Mouse (Mus musculus) testis, adult 2 months (tissue): ENCODE measurements around the gene Ak2.

ENCODE experiments used
- CTCF ChIP-seq: fragments of 200-500 bp; IDR thresholded peaks from 2 replicates; pipeline ENCODE4 v1.5.1; 2012; ENCODE audit warnings: low read depth, mild to moderate bottlenecking, inconsistent platforms, low read length, moderate library complexity; ENCODE audit not compliant: control insufficient read depth, insufficient read depth, insufficient replicate concordance
- POLR2A ChIP-seq: fragments of 200-500 bp; IDR thresholded peaks from 2 replicates; pipeline ENCODE4 v1.6.1; 2012; ENCODE audit warnings: low read depth, mild to moderate bottlenecking, inconsistent platforms, low read length, moderate library complexity; ENCODE audit not compliant: control insufficient read depth

DNA sequence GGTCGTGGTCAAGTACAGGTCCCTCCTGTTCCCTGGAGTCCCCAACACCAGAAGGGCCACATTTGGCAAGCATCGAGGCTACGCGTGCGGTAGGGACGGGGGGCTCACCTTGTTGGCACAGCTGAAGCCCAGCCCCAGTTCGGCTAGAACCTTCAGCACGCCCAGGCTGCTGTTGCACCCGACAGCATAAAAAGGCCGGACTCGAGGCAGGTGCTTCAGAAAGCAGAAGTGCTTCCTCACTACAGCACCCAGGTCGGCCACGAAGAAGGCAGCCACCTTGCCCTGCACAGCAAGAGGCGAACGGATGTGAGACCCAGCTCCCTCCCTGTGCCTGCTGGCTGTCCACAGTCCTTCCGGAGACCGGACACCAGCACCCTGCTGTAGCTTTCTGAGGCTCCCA, 32.1 kb upstream of the Ak2 start:
- TF ChIP-seq POLR2A (no peak), CTCF (no peak)
